Mouse (Mus musculus) C2C12 (cell line): ENCODE results near the gene Cd6. TPM values are rescaled to one million over a fixed set of nuclear protein-coding genes. Genes with fewer than 3 reads are reported as not detected.

ENCODE experiments used
- H3K27me3 ChIP-seq: one replicate; pipeline ENCODE4 v1.6.1; 2011; ENCODE audit not compliant: control insufficient read depth, insufficient read depth, insufficient read length
- H3K36me3 ChIP-seq: one replicate; pipeline ENCODE4 v1.6.1; 2011; ENCODE audit not compliant: control insufficient read depth, insufficient read depth
- H3K4me3 ChIP-seq: one replicate; pipeline ENCODE4 v1.5.1; 2011; ENCODE audit warnings: mild to moderate bottlenecking, control low read depth; ENCODE audit not compliant: poor library complexity, insufficient read depth, severe bottlenecking
- H3K79me2 ChIP-seq: one replicate; pipeline ENCODE4 v1.6.1; 2011; ENCODE audit not compliant: control insufficient read depth, insufficient read depth
- H3K79me3 ChIP-seq: one replicate; pipeline ENCODE4 v1.6.1; 2011; ENCODE audit warnings: low read depth, control low read depth
- H3ac ChIP-seq: one replicate; pipeline ENCODE3; 2011; ENCODE audit warnings: low read depth; ENCODE audit not compliant: control insufficient read depth, insufficient read length
- CEBPB ChIP-seq: IDR thresholded peaks from one replicate; pipeline ENCODE4 v1.6.1; 2011; ENCODE audit warnings: low read depth, mild to moderate bottlenecking, control low read depth, moderate library complexity
- CTCF ChIP-seq: IDR thresholded peaks from one replicate; pipeline ENCODE4 v1.5.1; 2011; ENCODE audit not compliant: control insufficient read depth, insufficient read depth, insufficient read length
- FOSL1 ChIP-seq: IDR thresholded peaks from one replicate; pipeline ENCODE4 v1.8.0; 2011; ENCODE audit warnings: mild to moderate bottlenecking, low read length; ENCODE audit not compliant: poor library complexity, insufficient read depth, severe bottlenecking
- MAX ChIP-seq: IDR thresholded peaks from one replicate; pipeline ENCODE4 v1.6.1; 2011; ENCODE audit warnings: mild to moderate bottlenecking, control low read depth
- MYOD1 ChIP-seq: IDR thresholded peaks from one replicate; pipeline ENCODE4 v1.6.1; 2011; ENCODE audit warnings: low read depth; ENCODE audit not compliant: control insufficient read depth, insufficient read length
- MYOG ChIP-seq: IDR thresholded peaks from one replicate; pipeline ENCODE4 v1.6.1; 2011; ENCODE audit not compliant: control insufficient read depth, insufficient read length; ENCODE audit errors: extremely low read depth
- USF1 ChIP-seq: IDR thresholded peaks from one replicate; pipeline ENCODE4 v1.6.1; 2011; ENCODE audit warnings: low read depth, mild to moderate bottlenecking, control low read depth, moderate library complexity
- polyA plus RNA-seq: library from polyadenylated mRNA; unstranded; fragments of >200 nt; fragmentation: generic; extraction: Trizol; gene quantifications from one replicate; pipeline ENCODE4 v1.2.1, GENCODE M21; 2012; ENCODE audit warnings: missing spikeins

Gene Cd6
- polyA plus RNA-seq, 1 experiment, result 0.30 TPM

GRCm38 (mm10) chr19:10747182-10747581, 82.7 kb downstream of the Cd6 start:
- H3ac ChIP-seq, result no peak overlapping the region
- H3K79me3 ChIP-seq, result no peaks in the 10 kb centered on the region
- no peak overlapping the region for H3K4me3 ChIP-seq
- no peaks in the 10 kb centered on the region for H3K36me3 ChIP-seq
- no peak for TF ChIP-seq USF1
- TF ChIP-seq CEBPB, result no peak
- TF ChIP-seq FOSL1, result no peak
- TF ChIP-seq MAX, result no peak
- no peak for TF ChIP-seq MYOD1
- no peak for TF ChIP-seq MYOG
- no peak for TF ChIP-seq CTCF
- no peaks in the 10 kb centered on the region for H3K27me3 ChIP-seq
- no peaks in the 10 kb centered on the region for H3K79me2 ChIP-seq

- TF ChIP-seq FOSL1 (no peak), MYOD1 (no peak), CTCF (no peak), CEBPB (no peak), MYOG (no peak), USF1 (no peak), MAX (no peak)
- Histone ChIP-seq H3ac (no peak overlapping the region), H3K79me3 (no peaks in the 10 kb centered on the region), H3K27me3 (no peaks in the 10 kb centered on the region), H3K36me3 (no peaks in the 10 kb centered on the region), H3K79me2 (no peaks in the 10 kb centered on the region), H3K4me3 (no peak overlapping the region)
Observed at GRCm38 (mm10) chr19:10742565-10742964, 87.3 kb downstream of the Cd6 start.

GRCm38 (mm10) chr19:10742145-10742544, 87.7 kb downstream of the Cd6 start:
- no peaks in the 10 kb centered on the region for H3K27me3 ChIP-seq
- H3K4me3 ChIP-seq, result no peak overlapping the region
- no peak overlapping the region for H3ac ChIP-seq
- no peaks in the 10 kb centered on the region for H3K79me3 ChIP-seq
- no peaks in the 10 kb centered on the region for H3K36me3 ChIP-seq
- TF ChIP-seq MAX (no peak), FOSL1 (no peak), USF1 (no peak), MYOG (no peak), MYOD1 (no peak), CTCF (no peak), CEBPB (no peak)
- H3K79me2 ChIP-seq, result no peaks in the 10 kb centered on the region

DNA sequence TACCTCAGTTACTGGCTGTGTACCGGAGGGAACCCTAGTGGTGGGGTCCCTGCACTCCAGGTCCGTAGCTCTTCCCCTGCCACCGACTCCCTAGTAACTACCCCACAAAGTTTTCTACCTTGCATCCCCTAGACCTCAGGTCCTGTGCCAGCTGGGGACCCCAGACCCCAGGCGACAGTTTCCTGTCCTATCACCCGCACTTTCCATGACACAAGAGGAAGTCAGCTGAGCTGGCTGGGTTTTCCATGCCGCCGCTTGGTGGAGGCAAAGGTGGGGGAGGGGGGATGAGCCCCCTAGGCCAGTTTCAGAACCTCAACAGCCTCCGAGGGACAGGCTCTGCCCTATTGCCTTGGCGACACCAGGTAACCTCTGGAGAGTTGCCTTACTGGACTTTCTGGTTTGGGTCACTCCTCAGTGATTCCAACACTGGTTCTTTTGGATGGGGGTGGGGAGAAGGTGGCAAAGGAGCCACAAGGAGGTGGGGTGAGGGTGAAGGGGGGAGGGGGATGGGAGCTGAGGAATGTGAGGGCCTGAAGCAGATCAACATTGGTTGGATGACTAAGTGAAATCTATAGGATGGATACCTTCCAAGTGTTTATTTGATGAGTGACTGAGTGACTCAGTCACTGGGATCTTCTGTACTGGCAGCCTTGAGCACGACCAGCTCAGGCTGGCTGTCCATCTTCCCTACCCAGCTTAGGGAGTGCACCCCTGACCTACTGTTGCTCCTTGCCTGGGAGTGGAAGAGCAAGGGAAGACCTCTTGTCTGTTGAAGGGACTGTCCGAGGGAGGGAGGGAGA, 89.0 kb downstream of the Cd6 start:
- peak; percentile 77 for TF ChIP-seq FOSL1
- no peak for TF ChIP-seq CTCF
- Histone ChIP-seq H3K27me3 (no peaks in the 10 kb centered on the region), H3ac (no peak overlapping the region), H3K36me3 (no peaks in the 10 kb centered on the region), H3K4me3 (no peak overlapping the region), H3K79me2 (no peaks in the 10 kb centered on the region), H3K79me3 (no peaks in the 10 kb centered on the region)

DNA sequence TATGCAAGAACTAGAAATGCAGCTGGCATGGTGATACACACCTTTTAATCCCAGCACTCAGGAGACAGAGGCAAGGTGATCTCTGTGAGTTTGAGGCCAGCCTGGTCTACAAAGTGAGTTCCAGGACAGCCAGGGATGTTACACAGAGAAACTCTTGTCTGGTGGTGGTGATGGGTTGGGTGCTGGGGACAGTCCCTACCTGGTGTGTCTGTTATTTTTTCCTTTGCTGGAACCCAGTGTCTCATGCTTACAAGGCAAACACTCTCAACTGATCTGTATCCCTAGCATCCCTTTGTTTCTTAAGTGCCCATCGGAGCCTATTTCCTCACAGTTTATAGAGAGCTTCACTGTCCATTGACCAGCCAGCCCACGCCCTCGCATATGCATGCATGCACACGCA, 89.9 kb downstream of the Cd6 start:
- Histone ChIP-seq H3ac (no peak overlapping the region), H3K27me3 (no peaks in the 10 kb centered on the region), H3K79me3 (no peaks in the 10 kb centered on the region), H3K4me3 (no peak overlapping the region), H3K36me3 (no peaks in the 10 kb centered on the region), H3K79me2 (no peaks in the 10 kb centered on the region)
- TF ChIP-seq USF1 (no peak), MYOD1 (no peak), CTCF (no peak), CEBPB (no peak), MAX (no peak), MYOG (no peak), FOSL1 (no peak)

Other genes starting within 250 kb of the Cd6 start
- 513 TPM for gene Ddb1, start 224.7 kb downstream of the Cd6 start, polyA plus RNA-seq
- gene Tkfc, start 224.4 kb downstream of the Cd6 start, polyA plus RNA-seq, result 15.7 TPM
- 0.11 TPM for gene Vwce, start 195.8 kb downstream of the Cd6 start, polyA plus RNA-seq
- not detected for gene Pga5, start 152.0 kb downstream of the Cd6 start, polyA plus RNA-seq
- 21.9 TPM for gene Vps37c, start 141.3 kb downstream of the Cd6 start, polyA plus RNA-seq
- 0.04 TPM for gene Cd5, start 91.1 kb downstream of the Cd6 start, polyA plus RNA-seq
- gene Slc15a3, start 9.7 kb upstream of the Cd6 start, polyA plus RNA-seq, result 6.3 TPM
- 130 TPM for gene Tmem132a, start 39.9 kb upstream of the Cd6 start, polyA plus RNA-seq
- 141 TPM for gene Tmem109, start 51.9 kb upstream of the Cd6 start, polyA plus RNA-seq
- gene Prpf19, start 65.2 kb upstream of the Cd6 start, polyA plus RNA-seq, result 299 TPM
- not detected for gene Zp1, start 90.6 kb upstream of the Cd6 start, polyA plus RNA-seq
- 0.07 TPM for gene Ptgdr2, start 107.1 kb upstream of the Cd6 start, polyA plus RNA-seq
- gene Ccdc86, start 119.2 kb upstream of the Cd6 start, polyA plus RNA-seq, result 31.3 TPM
- gene Ms4a10, start 144.6 kb upstream of the Cd6 start, polyA plus RNA-seq, result not detected
- gene Ms4a15, start 163.2 kb upstream of the Cd6 start, polyA plus RNA-seq, result not detected
- gene Ms4a18, start 188.0 kb upstream of the Cd6 start, polyA plus RNA-seq, result not detected